Mouse (Mus musculus) lung, postnatal 36 days (tissue): Measurements from ENCODE around the gene Abca15.
A peak's percentile ranks its signal among the peaks of the same experiment; 100 is the strongest.
"Not testable (repeated sequence)": the region's sequence is repeated elsewhere in the genome, so short reads cannot be mapped to it uniquely, and the experiment has no call there.

Experiments
- DNase-seq: peaks from one replicate; pipeline ENCODE4 v3.0.0; 2022; ENCODE audit warnings: mixed read lengths

The Abca15 gene

DNA sequence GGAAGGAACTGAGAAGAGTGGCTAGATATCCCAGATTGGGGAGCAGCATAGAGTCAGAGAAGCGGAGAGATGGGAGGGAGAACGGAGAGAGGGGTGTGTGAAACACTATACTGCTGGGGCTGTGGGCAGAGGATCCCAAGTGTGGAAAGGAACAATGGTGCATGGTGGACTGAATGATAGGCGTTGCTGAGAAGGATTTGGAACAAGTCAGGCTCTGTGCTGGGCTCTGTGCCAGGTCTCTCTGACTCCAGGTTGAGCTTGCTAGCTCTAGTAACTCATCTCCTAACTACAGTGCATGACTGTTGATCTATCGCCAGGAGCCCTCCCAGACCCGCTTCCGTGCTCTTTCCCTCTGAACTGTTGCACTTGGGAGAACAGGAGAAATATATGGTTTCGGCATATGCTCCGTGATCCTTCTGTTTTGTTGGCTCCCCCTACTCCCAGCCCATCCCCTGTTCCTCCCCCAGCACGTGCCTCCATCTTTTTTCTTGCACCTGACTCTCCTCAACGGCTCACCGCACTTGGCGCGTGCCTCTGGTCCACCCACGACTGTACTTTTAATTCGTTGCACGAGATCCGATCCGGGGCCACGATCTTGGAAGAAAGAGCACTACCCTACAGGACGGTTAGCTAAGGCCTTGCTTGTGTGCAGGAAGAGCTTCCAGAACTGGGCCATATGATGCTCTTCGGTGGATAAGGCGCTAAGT is at the start of gene Abca15:
Gene Abca15, plus strand, starts transcription at position 584 of the 707 bp plus-strand sequence.
- no peak for DNase-seq

- DNase-seq, result peak; percentile 6
These were observed 43.2 kb upstream of the Abca15 start for GRCm38 (mm10) chr7:120285286-120285685.

- no peak for DNase-seq
These were observed 12.4 kb upstream of the Abca15 start for GRCm38 (mm10) chr7:120316086-120316485.

DNA sequence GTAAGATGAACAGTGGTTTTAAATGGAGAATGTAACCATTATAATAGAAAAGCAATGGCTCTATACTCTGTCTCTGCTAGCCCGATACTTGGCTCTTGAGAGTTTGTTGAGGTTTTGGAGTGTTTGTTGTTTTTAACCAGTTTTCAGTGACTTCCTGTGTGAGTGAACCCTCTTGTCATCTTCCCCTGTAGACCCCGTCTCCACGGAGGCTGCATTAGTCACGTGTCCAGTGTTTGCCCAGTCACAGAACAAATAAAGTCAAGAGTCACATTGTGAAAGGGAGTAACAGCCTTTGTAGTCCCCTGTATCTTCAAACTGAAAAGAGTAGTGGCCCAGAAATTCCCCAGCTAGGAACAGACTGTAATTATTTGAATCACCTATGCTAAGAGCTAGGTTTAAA is 5.5 kb upstream of the Abca15 start:
- peak; percentile 55 for DNase-seq

GRCm38 (mm10) chr7:120325911-120326310 is 2.6 kb upstream of the Abca15 start:
- not testable (repeated sequence) for DNase-seq

DNA sequence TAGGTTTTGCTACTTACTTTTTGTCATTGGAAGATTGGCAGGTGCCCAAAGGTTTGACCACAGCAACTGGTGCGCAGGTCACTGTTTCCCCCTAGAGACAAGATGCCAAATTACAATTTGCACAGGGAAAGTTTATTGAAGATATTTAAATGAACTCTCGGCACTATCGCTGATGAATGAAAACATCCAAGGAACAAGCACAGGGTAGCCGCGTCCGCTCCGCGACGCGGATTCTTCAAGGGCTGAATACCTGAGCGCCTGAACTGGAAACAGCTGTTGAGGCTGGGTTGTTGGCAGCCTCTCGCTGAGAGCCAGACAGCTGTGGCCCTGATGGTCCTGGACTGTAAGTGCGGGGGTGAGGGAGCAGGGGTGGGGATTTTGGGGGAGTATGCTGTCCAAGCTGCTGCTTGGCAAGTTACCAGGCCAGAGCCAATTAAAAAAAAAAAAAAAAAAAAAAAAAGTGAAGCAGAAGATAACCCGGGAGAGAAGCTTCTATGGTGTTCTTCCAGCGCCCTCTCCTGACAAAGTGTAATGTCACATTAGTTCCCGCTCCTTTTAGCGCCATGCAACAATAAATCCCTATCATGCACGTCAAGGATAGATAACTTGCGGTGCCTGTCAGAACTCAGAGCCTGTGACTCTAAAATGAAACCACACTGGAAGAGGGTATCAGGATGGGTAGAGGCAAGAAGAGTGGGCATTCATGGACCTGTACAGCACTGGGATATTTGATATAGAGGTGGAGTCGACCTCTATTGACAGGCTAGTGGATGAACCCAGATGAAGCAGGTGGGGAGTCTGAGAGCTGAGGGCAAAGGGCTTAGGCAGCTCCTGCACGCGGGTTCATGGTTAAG is 1.0 kb upstream of the Abca15 start:
- peak; percentile 60 for DNase-seq

DNA sequence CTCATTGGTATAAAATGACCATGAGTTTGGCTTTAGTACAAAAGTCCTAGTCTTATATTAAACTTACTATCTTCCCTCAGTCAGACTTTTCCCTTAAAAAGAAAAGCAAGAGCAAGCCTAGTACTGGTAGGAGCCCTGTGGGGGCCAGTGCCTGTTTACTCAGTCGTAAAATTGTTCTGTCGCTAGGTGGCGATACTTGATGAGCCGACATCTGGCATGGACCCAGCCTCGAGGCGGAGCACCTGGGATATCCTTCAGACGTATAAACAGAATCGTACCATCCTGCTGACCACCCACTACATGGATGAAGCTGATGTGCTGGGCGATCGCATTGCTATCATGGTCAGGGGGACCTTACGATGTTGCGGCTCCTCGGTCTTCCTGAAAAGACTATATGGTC is 32.7 kb downstream of the Abca15 start:
- no peak for DNase-seq

GRCm38 (mm10) chr7:120409447-120409846 is 81.0 kb downstream of the Abca15 start, which contains the start of gene Abca16:
TSS of gene Abca16 (plus strand) at chr7:120409647.
- DNase-seq, result no peak

- DNase-seq, result no peak
These were observed 83.9 kb downstream of the Abca15 start for GRCm38 (mm10) chr7:120412391-120412790.

GRCm38 (mm10) chr7:120426625-120427024 is 98.2 kb downstream of the Abca15 start:
- DNase-seq, result no peak

- no peak for DNase-seq
These were observed 103.0 kb downstream of the Abca15 start for GRCm38 (mm10) chr7:120431464-120431863.
